Mouse (Mus musculus): ENCODE results near the gene Gpr35. TPM values are rescaled to one million over a fixed set of nuclear protein-coding genes. Genes with fewer than 3 reads are reported as not detected.

Gpr35 gene
- polyA plus RNA-seq (2012; ENCODE audit: insufficient read depth, insufficient read length, missing spikeins) = 0.62 and 1.4 TPM in 2 replicates

- Histone ChIP-seq H3K27ac (ENCODE audit: insufficient read depth, low read depth, low read length) (no peak within 1 kb of the TSS), H3K4me1 (ENCODE audit: control insufficient read depth, insufficient read depth, low read length) (no peaks in the 10 kb centered on the region), H3K4me3 (ENCODE audit: insufficient read depth, low read length) (no peak within 1 kb of the TSS)
- TF ChIP-seq CTCF (IDR thresholded peaks at IDR 0.05; ENCODE audit: low read depth, low read length) (no peak), POLR2A (IDR thresholded peaks at IDR 0.05; ENCODE audit: borderline replicate concordance, low read depth, low read length) (no peak)
These were observed at the start of gene Gpr35 for GRCm38 (mm10) chr1:92950607-92951006. Gene Gpr35 (plus strand): TSS chr1:92950865.

GRCm38 (mm10) chr1:92902786-92903185 lies 47.9 kb upstream of the Gpr35 start, which contains the start of gene Ankmy1:
Gene Ankmy1 (minus strand): TSS chr1:92902906.
- Histone ChIP-seq H3K4me1 (ENCODE audit: control insufficient read depth, insufficient read depth, low read length) (peaks cover 13% of the 10 kb centered on the region), H3K27ac (ENCODE audit: insufficient read depth, low read depth, low read length) (no peak within 1 kb of the TSS), H3K4me3 (ENCODE audit: insufficient read depth, low read length) (no peak within 1 kb of the TSS)
- no peak for TF ChIP-seq CTCF (IDR thresholded peaks at IDR 0.05; ENCODE audit: low read depth, low read length)
- TF ChIP-seq POLR2A (IDR thresholded peaks at IDR 0.05; ENCODE audit: borderline replicate concordance, low read depth, low read length) = no peak

GRCm38 (mm10) chr1:92903627-92904026 lies 47.0 kb upstream of the Gpr35 start:
- Histone ChIP-seq H3K4me3 (ENCODE audit: insufficient read depth, low read length) (no peak overlapping the region), H3K27ac (ENCODE audit: insufficient read depth, low read depth, low read length) (no peak overlapping the region), H3K4me1 (ENCODE audit: control insufficient read depth, insufficient read depth, low read length) (peaks cover 17% of the 10 kb centered on the region)
- no peak for TF ChIP-seq CTCF (IDR thresholded peaks at IDR 0.05; ENCODE audit: low read depth, low read length)
- TF ChIP-seq POLR2A (IDR thresholded peaks at IDR 0.05; ENCODE audit: borderline replicate concordance, low read depth, low read length) = no peak

- Histone ChIP-seq H3K4me1 (ENCODE audit: control insufficient read depth, insufficient read depth, low read length) (peaks cover 26% of the 10 kb centered on the region), H3K4me3 (ENCODE audit: insufficient read depth, low read length) (no peak overlapping the region), H3K27ac (ENCODE audit: insufficient read depth, low read depth, low read length) (no peak overlapping the region)
- TF ChIP-seq CTCF (IDR thresholded peaks at IDR 0.05; ENCODE audit: low read depth, low read length) = no peak
- TF ChIP-seq POLR2A (IDR thresholded peaks at IDR 0.05; ENCODE audit: borderline replicate concordance, low read depth, low read length) = no peak
These were observed 44.9 kb upstream of the Gpr35 start for GRCm38 (mm10) chr1:92905703-92906310.

- peak within 1 kb of the TSS; percentile 23 for H3K27ac ChIP-seq (ENCODE audit: insufficient read depth, low read depth, low read length)
- peaks cover 26% of the 10 kb centered on the region for H3K4me1 ChIP-seq (ENCODE audit: control insufficient read depth, insufficient read depth, low read length)
- TF ChIP-seq CTCF (IDR thresholded peaks at IDR 0.05; ENCODE audit: low read depth, low read length) = peak; percentile 19; the same call in 1 of the 2 replicates
- TF ChIP-seq POLR2A (IDR thresholded peaks at IDR 0.05; ENCODE audit: borderline replicate concordance, low read depth, low read length) = no peak
- peak within 1 kb of the TSS; percentile 71 for H3K4me3 ChIP-seq (ENCODE audit: insufficient read depth, low read length)
These were observed 43.7 kb upstream of the Gpr35 start, which contains the start of gene Dusp28 for GRCm38 (mm10) chr1:92906779-92907631. Gene Dusp28 (plus strand): TSS chr1:92906981.

- H3K4me1 ChIP-seq (ENCODE audit: control insufficient read depth, insufficient read depth, low read length) = peaks cover 26% of the 10 kb centered on the region
- peak overlapping the region; percentile 23; the same call in 1 of the 2 replicates for H3K27ac ChIP-seq (ENCODE audit: insufficient read depth, low read depth, low read length)
- H3K4me3 ChIP-seq (ENCODE audit: insufficient read depth, low read length) = peak overlapping the region; percentile 71
- TF ChIP-seq POLR2A (IDR thresholded peaks at IDR 0.05; ENCODE audit: borderline replicate concordance, low read depth, low read length) (no peak), CTCF (IDR thresholded peaks at IDR 0.05; ENCODE audit: low read depth, low read length) (no peak)
These were observed 42.9 kb upstream of the Gpr35 start for GRCm38 (mm10) chr1:92907632-92908360.

- H3K4me1 ChIP-seq (ENCODE audit: control insufficient read depth, insufficient read depth, low read length) = peaks cover 24% of the 10 kb centered on the region
These were observed 42.0 kb upstream of the Gpr35 start for GRCm38 (mm10) chr1:92908664-92909063.

GRCm38 (mm10) chr1:92909068-92909467 lies 41.6 kb upstream of the Gpr35 start:
- Histone ChIP-seq H3K27ac (ENCODE audit: insufficient read depth, low read depth, low read length) (no peak overlapping the region), H3K4me3 (ENCODE audit: insufficient read depth, low read length) (no peak overlapping the region), H3K4me1 (ENCODE audit: control insufficient read depth, insufficient read depth, low read length) (peaks cover 22% of the 10 kb centered on the region)
- TF ChIP-seq CTCF (IDR thresholded peaks at IDR 0.05; ENCODE audit: low read depth, low read length) (peak; percentile 21; the same call in 1 of the 2 replicates), POLR2A (IDR thresholded peaks at IDR 0.05; ENCODE audit: borderline replicate concordance, low read depth, low read length) (no peak)

More at GRCm38 (mm10) chr1:92908664-92909063, 42.0 kb upstream of the Gpr35 start:
- TF ChIP-seq POLR2A (IDR thresholded peaks at IDR 0.05; ENCODE audit: borderline replicate concordance, low read depth, low read length) = no peak
- TF ChIP-seq CTCF (IDR thresholded peaks at IDR 0.05; ENCODE audit: low read depth, low read length) = no peak
- Histone ChIP-seq H3K27ac (ENCODE audit: insufficient read depth, low read depth, low read length) (no peak overlapping the region), H3K4me3 (ENCODE audit: insufficient read depth, low read length) (no peak overlapping the region)

- no peak for TF ChIP-seq CTCF (IDR thresholded peaks at IDR 0.05; ENCODE audit: low read depth, low read length)
- no peak for TF ChIP-seq POLR2A (IDR thresholded peaks at IDR 0.05; ENCODE audit: borderline replicate concordance, low read depth, low read length)
- Histone ChIP-seq H3K27ac (ENCODE audit: insufficient read depth, low read depth, low read length) (peak within 1 kb of the TSS; percentile 25), H3K4me1 (ENCODE audit: control insufficient read depth, insufficient read depth, low read length) (peaks cover 19% of the 10 kb centered on the region)
These were observed 40.3 kb upstream of the Gpr35 start, which contains the start of gene Rnpepl1 for GRCm38 (mm10) chr1:92910239-92910885. Gene Rnpepl1 (plus strand): TSS chr1:92910783.

More at GRCm38 (mm10) chr1:92910239-92910885, 40.3 kb upstream of the Gpr35 start, which contains the start of gene Rnpepl1:
- H3K4me3 ChIP-seq (ENCODE audit: insufficient read depth, low read length) = peak within 1 kb of the TSS; percentile 93

Data from bone marrow macrophage, adult 2 months (primary cell).